Mouse (Mus musculus): ENCODE results near the gene Cryz.

GRCm38 (mm10) chr3:154594156-154594555, 2.4 kb upstream of the Cryz start:
- TF ChIP-seq POLR2A (IDR thresholded peaks at IDR 0.05; ENCODE audit: insufficient read depth, low read length): no peak
- TF ChIP-seq CTCF (IDR thresholded peaks at IDR 0.05; ENCODE audit: low read depth, low read length): no peak
